Mouse (Mus musculus): ENCODE measurements around the gene Nlgn1. TPM values are rescaled to one million over a fixed set of nuclear protein-coding genes. Genes with fewer than 3 reads are reported as not detected.

Gene Nlgn1
- total RNA-seq, 2 experiments from 2014 or later: not detected

DNA sequence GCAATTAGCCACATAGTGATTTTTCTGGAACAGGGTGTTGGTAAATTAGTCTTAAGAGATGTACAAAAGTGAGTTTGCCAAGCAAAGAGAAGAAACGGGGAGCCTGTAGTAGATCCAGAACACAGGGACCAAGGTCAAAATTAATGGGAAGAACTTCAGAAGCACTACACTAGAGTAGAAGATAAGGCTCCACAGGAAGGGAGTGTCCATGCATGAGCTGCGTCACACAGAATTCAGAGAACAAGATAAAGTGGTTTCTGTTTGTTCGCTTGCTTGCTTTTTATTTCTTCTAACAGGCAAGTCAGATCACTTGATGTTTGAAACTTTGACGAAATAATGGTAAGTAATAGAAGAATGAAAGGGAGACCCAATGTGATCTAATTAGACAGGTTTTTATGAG lies 920.3 kb downstream of the Nlgn1 start:
- ATAC-seq (ENCODE audit: poor library complexity, severe bottlenecking): no peak

All from megakaryocyte, adult 5-6 weeks (primary cell).